Mouse (Mus musculus): ENCODE measurements around the gene Scaf11. TPM values are rescaled to one million over a fixed set of nuclear protein-coding genes. Genes with fewer than 3 reads are reported as not detected.

The Scaf11 gene
- polyA plus RNA-seq, 1 experiment: 35.8 TPM

- no peak for TF ChIP-seq GATA1 (IDR thresholded peaks at IDR 0.05; ENCODE audit: low read length)
Measured at GRCm38 (mm10) chr15:96474325-96474955, 13.8 kb upstream of the Scaf11 start.

- no peak for TF ChIP-seq GATA1 (IDR thresholded peaks at IDR 0.05; ENCODE audit: low read length)
Measured at GRCm38 (mm10) chr15:96473920-96474319, 13.3 kb upstream of the Scaf11 start.

- TF ChIP-seq GATA1 (IDR thresholded peaks at IDR 0.05; ENCODE audit: low read length): no peak
Measured at GRCm38 (mm10) chr15:96468316-96468715, 7.7 kb upstream of the Scaf11 start.

- TF ChIP-seq GATA1 (IDR thresholded peaks at IDR 0.05; ENCODE audit: low read length): no peak
Measured at GRCm38 (mm10) chr15:96467844-96468243, 7.2 kb upstream of the Scaf11 start.

- no peak for TF ChIP-seq GATA1 (IDR thresholded peaks at IDR 0.05; ENCODE audit: low read length)
Measured at GRCm38 (mm10) chr15:96466362-96466903, 5.8 kb upstream of the Scaf11 start.

GRCm38 (mm10) chr15:96465076-96465475 lies 4.4 kb upstream of the Scaf11 start:
- TF ChIP-seq GATA1 (IDR thresholded peaks at IDR 0.05; ENCODE audit: low read length): no peak

GRCm38 (mm10) chr15:96463821-96464220 lies 3.2 kb upstream of the Scaf11 start:
- no peak for TF ChIP-seq GATA1 (IDR thresholded peaks at IDR 0.05; ENCODE audit: low read length)

- TF ChIP-seq GATA1 (IDR thresholded peaks at IDR 0.05; ENCODE audit: low read length): no peak
Measured at GRCm38 (mm10) chr15:96462611-96463010, 2.0 kb upstream of the Scaf11 start.

- no peak for TF ChIP-seq GATA1 (IDR thresholded peaks at IDR 0.05; ENCODE audit: low read length)
Measured at GRCm38 (mm10) chr15:96461541-96462512, 1.2 kb upstream of the Scaf11 start.

- no peak for TF ChIP-seq GATA1 (IDR thresholded peaks at IDR 0.05; ENCODE audit: low read length)
Measured at GRCm38 (mm10) chr15:96460451-96460729, 253 bp downstream of the Scaf11 start.

GRCm38 (mm10) chr15:96459741-96460450 lies 747 bp downstream of the Scaf11 start:
- no peak for TF ChIP-seq GATA1 (IDR thresholded peaks at IDR 0.05; ENCODE audit: low read length)

GRCm38 (mm10) chr15:96458273-96458672 lies 2.4 kb downstream of the Scaf11 start:
- TF ChIP-seq GATA1 (IDR thresholded peaks at IDR 0.05; ENCODE audit: low read length): no peak

- no peak for TF ChIP-seq GATA1 (IDR thresholded peaks at IDR 0.05; ENCODE audit: low read length)
Measured at GRCm38 (mm10) chr15:96457338-96457664, 3.3 kb downstream of the Scaf11 start.

- no peak for TF ChIP-seq GATA1 (IDR thresholded peaks at IDR 0.05; ENCODE audit: low read length)
Measured at GRCm38 (mm10) chr15:96456651-96457337, 3.8 kb downstream of the Scaf11 start.

GRCm38 (mm10) chr15:96455595-96456214 lies 4.9 kb downstream of the Scaf11 start:
- no peak for TF ChIP-seq GATA1 (IDR thresholded peaks at IDR 0.05; ENCODE audit: low read length)
